Mouse (Mus musculus): ENCODE measurements around the gene Ap3b1. TPM values are rescaled to one million over a fixed set of nuclear protein-coding genes. Genes with fewer than 3 reads are reported as not detected.

The Ap3b1 gene
- polyA plus RNA-seq, 1 experiment from 2014 or later: 41.3 TPM

DNA sequence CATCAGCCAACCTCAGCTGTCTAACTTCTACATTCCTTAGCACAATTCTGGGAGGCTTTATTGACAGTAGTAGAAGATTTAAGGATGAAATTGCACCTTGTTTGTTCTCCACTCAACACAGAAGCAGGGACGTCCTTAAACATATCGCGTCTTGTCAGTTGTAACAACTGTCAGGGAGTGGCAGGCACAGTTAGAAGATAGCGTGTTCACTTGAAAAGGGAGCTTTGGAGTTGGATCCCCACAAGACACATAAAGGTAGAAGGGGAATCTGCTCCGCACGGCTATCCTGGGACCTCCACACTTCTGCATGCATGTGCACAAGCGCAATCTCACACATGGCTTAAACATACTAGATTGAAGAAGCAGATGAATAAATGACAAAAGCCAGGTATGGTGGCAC, 183.3 kb downstream of the Ap3b1 start:
- H3K4me3 ChIP-seq (ENCODE audit: low read depth, low read length): no peak overlapping the region
- H3K27ac ChIP-seq (ENCODE audit: low read depth, low read length): no peak overlapping the region
- no peak for ATAC-seq (replicated peaks; ENCODE audit: low FRiP score)
- no peaks in the 10 kb centered on the region for H3K9me3 ChIP-seq (ENCODE audit: control insufficient read depth, low read length)
- DNase-seq (ENCODE audit: low spot score): no peak
- H3K9ac ChIP-seq (ENCODE audit: low read length): no peak overlapping the region
- H3K27me3 ChIP-seq (ENCODE audit: control insufficient read depth, insufficient read depth, low read length): peaks cover 7% of the 10 kb centered on the region; the same call in 1 of the 2 replicates
- H3K36me3 ChIP-seq (ENCODE audit: control insufficient read depth, insufficient read depth, low read length): no peaks in the 10 kb centered on the region; the same call in 1 of the 2 replicates
- 94% methylated on average over 7 of the region's 7 CpGs for WGBS
- H3K4me1 ChIP-seq (replicated peaks; ENCODE audit: control insufficient read depth, insufficient read depth, low read length): no peaks in the 10 kb centered on the region; the same call in 1 of the 2 replicates
- H3K4me2 ChIP-seq (ENCODE audit: low read depth, low read length, severe bottlenecking): no peak overlapping the region

GRCm38 (mm10) chr13:94544211-94544610, 185.5 kb downstream of the Ap3b1 start:
- H3K36me3 ChIP-seq (ENCODE audit: control insufficient read depth, insufficient read depth, low read length): no peaks in the 10 kb centered on the region; the same call in 1 of the 2 replicates
- no peak overlapping the region for H3K27ac ChIP-seq (ENCODE audit: low read depth, low read length)
- H3K4me1 ChIP-seq (replicated peaks; ENCODE audit: control insufficient read depth, insufficient read depth, low read length): no peaks in the 10 kb centered on the region; the same call in 1 of the 2 replicates
- no peak overlapping the region for H3K4me2 ChIP-seq (ENCODE audit: low read depth, low read length, severe bottlenecking)
- no peaks in the 10 kb centered on the region for H3K9me3 ChIP-seq (ENCODE audit: control insufficient read depth, low read length)
- WGBS: 81% methylated on average over 12 of the region's 12 CpGs
- no peak overlapping the region for H3K4me3 ChIP-seq (ENCODE audit: low read depth, low read length)
- ATAC-seq (replicated peaks; ENCODE audit: low FRiP score) (no peak), DNase-seq (ENCODE audit: low spot score) (no peak)
- peaks cover 16% of the 10 kb centered on the region for H3K27me3 ChIP-seq (ENCODE audit: control insufficient read depth, insufficient read depth, low read length)
- H3K9ac ChIP-seq (ENCODE audit: low read length): no peak overlapping the region

GRCm38 (mm10) chr13:94545739-94546138, 187.0 kb downstream of the Ap3b1 start:
- DNase-seq (ENCODE audit: low spot score) (no peak), ATAC-seq (replicated peaks; ENCODE audit: low FRiP score) (peak; percentile 63)
- Histone ChIP-seq H3K4me1 (replicated peaks; ENCODE audit: control insufficient read depth, insufficient read depth, low read length) (no peaks in the 10 kb centered on the region; the same call in 1 of the 2 replicates), H3K4me3 (ENCODE audit: low read depth, low read length) (no peak overlapping the region), H3K9ac (ENCODE audit: low read length) (no peak overlapping the region), H3K27ac (ENCODE audit: low read depth, low read length) (no peak overlapping the region), H3K9me3 (ENCODE audit: control insufficient read depth, low read length) (no peaks in the 10 kb centered on the region), H3K36me3 (ENCODE audit: control insufficient read depth, insufficient read depth, low read length) (no peaks in the 10 kb centered on the region; the same call in 1 of the 2 replicates), H3K27me3 (ENCODE audit: control insufficient read depth, insufficient read depth, low read length) (peaks cover 16% of the 10 kb centered on the region), H3K4me2 (ENCODE audit: low read depth, low read length, severe bottlenecking) (no peak overlapping the region)
- WGBS: 11% methylated on average over 4 of the region's 4 CpGs

- DNase-seq (ENCODE audit: low spot score): no peak
Observed at GRCm38 (mm10) chr13:94546246-94546645, 187.5 kb downstream of the Ap3b1 start.

DNA sequence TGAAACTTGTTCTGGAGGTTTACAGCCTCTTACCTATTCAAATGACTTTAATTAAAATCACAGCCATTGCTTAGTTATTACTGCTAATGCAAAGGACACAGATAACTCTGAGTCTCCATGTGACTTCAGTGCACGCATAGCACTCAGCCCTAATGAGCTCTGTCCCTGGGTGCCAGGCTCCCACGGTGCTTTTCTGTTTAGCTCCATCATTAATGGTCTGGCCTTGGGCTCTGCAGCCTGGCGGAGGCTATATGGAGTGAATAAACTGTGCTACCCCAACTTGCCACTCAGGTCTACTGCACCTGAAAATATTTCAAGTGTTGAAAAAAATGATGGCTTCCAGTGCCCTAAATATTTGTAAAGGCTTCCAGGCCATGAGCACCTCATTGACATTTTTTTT, 190.8 kb downstream of the Ap3b1 start:
- no peaks in the 10 kb centered on the region for H3K9me3 ChIP-seq (ENCODE audit: control insufficient read depth, low read length)
- H3K27me3 ChIP-seq (ENCODE audit: control insufficient read depth, insufficient read depth, low read length): peaks cover 10% of the 10 kb centered on the region
- 26% methylated on average over 3 of the region's 3 CpGs for WGBS
- H3K9ac ChIP-seq (ENCODE audit: low read length): no peak overlapping the region
- H3K4me3 ChIP-seq (ENCODE audit: low read depth, low read length): no peak overlapping the region
- ATAC-seq (replicated peaks; ENCODE audit: low FRiP score): no peak; the same call in 1 of the 2 replicates
- no peaks in the 10 kb centered on the region; the same call in 1 of the 2 replicates for H3K4me1 ChIP-seq (replicated peaks; ENCODE audit: control insufficient read depth, insufficient read depth, low read length)
- no peaks in the 10 kb centered on the region for H3K36me3 ChIP-seq (ENCODE audit: control insufficient read depth, insufficient read depth, low read length)
- H3K27ac ChIP-seq (ENCODE audit: low read depth, low read length): no peak overlapping the region
- no peak for DNase-seq (ENCODE audit: low spot score)
- no peak overlapping the region for H3K4me2 ChIP-seq (ENCODE audit: low read depth, low read length, severe bottlenecking)

More at GRCm38 (mm10) chr13:94546246-94546645, 187.5 kb downstream of the Ap3b1 start:
- 0 out of 2 replicates have a peak, but pooled peaks have one; percentile 5 for ATAC-seq (replicated peaks; ENCODE audit: low FRiP score)
- 24% methylated on average over 11 of the region's 11 CpGs for WGBS
- H3K4me1 ChIP-seq (replicated peaks; ENCODE audit: control insufficient read depth, insufficient read depth, low read length): no peaks in the 10 kb centered on the region; the same call in 1 of the 2 replicates
- no peaks in the 10 kb centered on the region for H3K9me3 ChIP-seq (ENCODE audit: control insufficient read depth, low read length)
- no peak overlapping the region for H3K9ac ChIP-seq (ENCODE audit: low read length)
- no peak overlapping the region for H3K4me2 ChIP-seq (ENCODE audit: low read depth, low read length, severe bottlenecking)
- no peak overlapping the region for H3K27ac ChIP-seq (ENCODE audit: low read depth, low read length)
- H3K4me3 ChIP-seq (ENCODE audit: low read depth, low read length): no peak overlapping the region
- H3K36me3 ChIP-seq (ENCODE audit: control insufficient read depth, insufficient read depth, low read length): no peaks in the 10 kb centered on the region; the same call in 1 of the 2 replicates
- H3K27me3 ChIP-seq (ENCODE audit: control insufficient read depth, insufficient read depth, low read length): peaks cover 16% of the 10 kb centered on the region

GRCm38 (mm10) chr13:94550037-94550436, 191.3 kb downstream of the Ap3b1 start:
- Histone ChIP-seq H3K27me3 (ENCODE audit: control insufficient read depth, insufficient read depth, low read length) (peaks cover 10% of the 10 kb centered on the region), H3K4me1 (replicated peaks; ENCODE audit: control insufficient read depth, insufficient read depth, low read length) (no peaks in the 10 kb centered on the region; the same call in 1 of the 2 replicates), H3K27ac (ENCODE audit: low read depth, low read length) (no peak overlapping the region), H3K9ac (ENCODE audit: low read length) (no peak overlapping the region), H3K4me2 (ENCODE audit: low read depth, low read length, severe bottlenecking) (no peak overlapping the region), H3K36me3 (ENCODE audit: control insufficient read depth, insufficient read depth, low read length) (no peaks in the 10 kb centered on the region), H3K4me3 (ENCODE audit: low read depth, low read length) (no peak overlapping the region), H3K9me3 (ENCODE audit: control insufficient read depth, low read length) (no peaks in the 10 kb centered on the region)
- DNase-seq (ENCODE audit: low spot score): no peak
- WGBS: 48% methylated on average over 4 of the region's 4 CpGs
- ATAC-seq (replicated peaks; ENCODE audit: low FRiP score): no peak

DNA sequence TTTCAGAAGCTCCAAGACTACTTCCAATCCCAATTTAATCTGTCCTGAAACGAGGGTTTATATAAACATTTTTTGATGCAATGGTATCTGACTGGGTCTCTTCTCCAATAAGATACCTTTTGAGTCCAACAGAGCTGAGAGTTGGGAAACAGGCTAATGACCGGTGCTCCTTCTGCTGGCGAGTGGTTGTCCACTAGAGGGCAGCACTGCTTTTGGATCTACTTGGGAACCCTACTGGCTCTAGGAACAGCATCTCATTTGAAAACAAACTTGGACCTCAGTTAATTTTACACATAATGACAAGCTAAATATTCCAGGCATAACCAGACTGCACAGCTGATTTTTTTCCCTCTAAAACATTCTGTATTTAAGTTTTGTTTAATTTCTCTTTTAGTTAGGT, 201.3 kb downstream of the Ap3b1 start:
- ATAC-seq (replicated peaks; ENCODE audit: low FRiP score) (peak; percentile 59; the same call in 1 of the 2 replicates), DNase-seq (ENCODE audit: low spot score) (peak; percentile 86)
- Histone ChIP-seq H3K36me3 (ENCODE audit: control insufficient read depth, insufficient read depth, low read length) (no peaks in the 10 kb centered on the region), H3K4me3 (ENCODE audit: low read depth, low read length) (no peak overlapping the region), H3K4me2 (ENCODE audit: low read depth, low read length, severe bottlenecking) (no peak overlapping the region), H3K27ac (ENCODE audit: low read depth, low read length) (no peak overlapping the region), H3K27me3 (ENCODE audit: control insufficient read depth, insufficient read depth, low read length) (peaks cover 8% of the 10 kb centered on the region), H3K4me1 (replicated peaks; ENCODE audit: control insufficient read depth, insufficient read depth, low read length) (peaks cover 11% of the 10 kb centered on the region), H3K9ac (ENCODE audit: low read length) (no peak overlapping the region), H3K9me3 (ENCODE audit: control insufficient read depth, low read length) (no peaks in the 10 kb centered on the region)
- 2% methylated on average over 3 of the region's 3 CpGs for WGBS

GRCm38 (mm10) chr13:94560878-94561277, 202.1 kb downstream of the Ap3b1 start:
- peaks cover 15% of the 10 kb centered on the region for H3K4me1 ChIP-seq (replicated peaks; ENCODE audit: control insufficient read depth, insufficient read depth, low read length)
- WGBS: 24% methylated on average over 11 of the region's 11 CpGs
- no peak overlapping the region for H3K4me2 ChIP-seq (ENCODE audit: low read depth, low read length, severe bottlenecking)
- H3K27me3 ChIP-seq (ENCODE audit: control insufficient read depth, insufficient read depth, low read length): peaks cover 10% of the 10 kb centered on the region
- H3K9ac ChIP-seq (ENCODE audit: low read length): no peak overlapping the region
- H3K36me3 ChIP-seq (ENCODE audit: control insufficient read depth, insufficient read depth, low read length): no peaks in the 10 kb centered on the region
- DNase-seq (ENCODE audit: low spot score) (no peak), ATAC-seq (replicated peaks; ENCODE audit: low FRiP score) (no peak)
- no peaks in the 10 kb centered on the region for H3K9me3 ChIP-seq (ENCODE audit: control insufficient read depth, low read length)
- H3K27ac ChIP-seq (ENCODE audit: low read depth, low read length): no peak overlapping the region
- H3K4me3 ChIP-seq (ENCODE audit: low read depth, low read length): no peak overlapping the region
